Mouse (Mus musculus) cerebellum, postnatal 14 days (tissue): Measurements from ENCODE around the gene Tgfbr3.

Source experiments
- DNase-seq, 2 experiments: peaks; one replicate each; pipeline ENCODE4 v3.0.0; 2021; ENCODE audit warnings: mixed read lengths in 2 of 2

Gene Tgfbr3

DNA sequence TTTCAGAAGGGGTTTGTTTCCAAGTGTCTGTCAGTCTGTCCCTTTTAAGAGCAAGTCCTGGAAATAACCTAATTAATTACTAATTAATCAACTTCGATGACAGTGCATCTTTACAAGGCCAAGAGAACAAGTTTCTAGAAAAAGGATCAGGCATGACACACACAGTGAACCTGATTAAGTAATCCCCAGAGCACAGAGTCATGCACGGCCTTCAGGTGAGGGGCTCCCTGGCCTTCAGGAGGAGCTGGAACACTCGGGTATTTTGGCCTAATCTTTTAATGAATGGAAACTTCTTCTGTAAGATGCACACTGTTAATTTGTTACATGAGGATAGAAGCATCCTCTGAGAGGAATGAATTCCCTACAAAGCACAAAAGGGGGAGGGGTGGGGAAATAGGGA, 215.9 kb downstream of the Tgfbr3 start:
- no peak for DNase-seq

DNA sequence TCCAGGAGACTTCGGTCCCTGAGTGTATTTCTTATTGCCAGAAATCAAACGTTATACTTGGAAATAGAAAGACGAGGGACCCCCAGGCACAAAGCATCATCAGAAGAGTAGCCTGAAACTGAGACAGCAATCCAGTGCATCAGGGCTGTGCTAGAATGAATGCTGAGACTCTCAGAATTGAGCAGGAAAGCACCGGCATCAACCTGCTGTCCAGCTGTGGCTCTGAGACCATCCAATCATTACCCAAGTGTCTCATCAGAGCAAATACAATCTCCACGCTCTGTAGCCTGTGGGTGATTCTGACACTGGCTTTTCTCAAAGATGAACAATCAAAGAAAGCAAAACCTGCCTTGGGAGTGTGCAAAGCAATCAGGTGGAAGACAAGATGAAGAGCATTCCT, 221.3 kb downstream of the Tgfbr3 start:
- no peak for DNase-seq

DNA sequence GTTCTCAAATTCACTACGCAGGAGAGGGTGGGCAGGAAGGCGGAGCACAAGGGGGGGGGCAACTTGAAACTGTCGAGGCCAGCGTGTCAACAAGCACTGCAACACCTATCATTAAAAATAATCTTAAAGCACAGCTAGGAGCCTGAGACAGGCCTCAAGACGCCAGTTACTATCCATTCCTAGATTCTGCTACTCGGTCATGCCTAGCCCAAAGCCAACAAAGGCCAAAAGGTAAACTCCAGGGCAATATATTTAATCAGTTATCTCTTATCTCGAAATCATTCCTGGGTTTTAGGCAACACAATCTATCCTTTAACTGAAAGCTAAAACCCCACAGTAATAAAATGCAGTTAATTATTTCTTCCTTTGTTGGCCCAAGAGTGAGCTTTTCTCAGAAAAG, 221.9 kb downstream of the Tgfbr3 start:
- DNase-seq: no peak

DNA sequence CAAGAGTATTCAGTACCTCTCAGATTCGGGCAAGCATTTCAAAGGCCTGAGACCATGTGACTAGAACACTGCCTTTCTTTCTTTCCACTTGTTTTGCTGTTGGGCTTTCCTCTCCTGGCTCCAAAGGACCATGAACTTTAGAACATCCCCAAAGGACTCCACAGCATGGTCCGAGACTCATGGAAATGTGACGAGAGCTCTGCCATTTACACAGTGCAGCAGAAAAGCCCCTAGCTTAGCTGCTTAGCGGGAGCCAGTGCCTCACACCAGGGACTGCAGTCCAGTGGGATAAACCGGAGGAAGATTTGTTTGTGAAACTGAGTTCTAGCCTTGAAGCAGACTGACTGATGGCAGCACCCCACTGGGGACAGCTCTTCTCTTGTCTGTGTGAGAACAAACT, 224.5 kb downstream of the Tgfbr3 start:
- no peak for DNase-seq

DNA sequence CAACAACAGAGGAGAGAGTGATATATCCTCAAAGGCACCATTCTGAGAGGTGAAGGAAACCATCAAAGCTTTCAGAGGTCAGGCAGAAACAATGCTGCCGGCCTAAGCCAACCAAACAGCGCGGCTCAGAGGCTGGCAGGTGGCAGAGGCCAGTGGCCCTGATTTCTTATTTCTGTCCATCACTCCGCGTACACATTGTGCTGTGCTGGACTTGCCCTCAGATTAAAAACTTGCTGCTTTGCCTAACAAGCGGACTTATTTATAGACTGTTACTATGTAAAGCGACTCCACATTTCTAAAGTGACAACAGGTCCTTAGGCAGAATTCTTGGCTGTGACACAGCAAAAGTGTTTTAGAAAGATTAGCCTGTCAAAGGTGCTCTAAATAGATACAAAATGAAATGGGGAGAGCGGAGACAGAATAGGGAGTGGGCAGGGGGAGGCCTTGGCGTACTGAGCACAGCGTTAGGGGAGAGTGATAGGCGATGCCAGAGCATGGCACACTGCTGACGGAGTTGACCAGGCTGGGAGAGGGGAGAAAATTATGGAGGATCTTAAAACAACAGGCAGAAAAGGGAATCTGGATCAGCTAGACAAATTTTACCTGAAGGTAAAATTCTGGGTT, 227.1 kb downstream of the Tgfbr3 start:
- no peak for DNase-seq

DNA sequence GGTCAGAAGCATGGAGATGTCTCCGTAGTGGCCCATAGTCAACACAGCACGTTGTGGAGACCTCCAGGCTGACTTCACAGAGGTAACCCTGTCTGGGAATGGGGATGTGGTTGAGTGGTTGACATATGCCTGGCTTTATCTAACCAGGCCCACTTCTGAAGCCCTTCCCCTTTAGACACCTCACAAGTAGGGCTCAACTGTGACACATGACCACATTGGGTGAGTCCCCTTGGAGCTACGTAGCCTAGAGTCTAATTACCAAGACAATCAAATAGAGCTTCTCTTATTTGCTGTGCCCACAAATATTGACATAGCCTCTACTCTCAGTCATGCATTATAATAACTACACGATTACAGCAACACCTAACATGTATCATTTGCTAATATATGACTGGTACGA, 229.9 kb downstream of the Tgfbr3 start:
- DNase-seq: no peak

DNA sequence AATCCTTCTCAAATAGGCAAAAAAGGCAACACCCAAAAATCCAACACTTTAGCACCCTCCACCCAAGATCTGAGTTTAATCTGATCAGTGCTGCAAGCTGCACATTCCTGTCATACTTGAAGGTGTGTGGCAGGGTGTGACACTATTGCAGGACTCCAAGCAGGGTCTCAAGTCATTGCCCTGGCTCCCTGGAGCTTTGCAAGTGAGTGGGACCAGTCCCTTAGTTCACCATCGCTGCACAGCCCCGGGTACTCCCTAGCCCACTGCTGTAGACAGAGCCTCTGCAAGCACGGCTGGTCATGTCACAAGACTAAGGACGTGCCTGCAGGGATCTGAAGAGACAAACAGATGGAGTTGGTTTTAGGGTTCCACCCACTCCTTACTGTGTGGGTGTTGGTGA, 230.8 kb downstream of the Tgfbr3 start:
- DNase-seq: no peak
